Mouse (Mus musculus): ENCODE measurements around the gene Frmd4b. TPM values are rescaled to one million over a fixed set of nuclear protein-coding genes. Genes with fewer than 3 reads are reported as not detected.
A peak's percentile ranks its signal among the peaks of the same experiment; 100 is the strongest.
"Not testable (repeated sequence)": the region's sequence is repeated elsewhere in the genome, so short reads cannot be mapped to it uniquely, and the experiment has no call there.

The Frmd4b gene
- polyA plus RNA-seq, 1 experiment from 2014 or later = 13.9 TPM

DNA sequence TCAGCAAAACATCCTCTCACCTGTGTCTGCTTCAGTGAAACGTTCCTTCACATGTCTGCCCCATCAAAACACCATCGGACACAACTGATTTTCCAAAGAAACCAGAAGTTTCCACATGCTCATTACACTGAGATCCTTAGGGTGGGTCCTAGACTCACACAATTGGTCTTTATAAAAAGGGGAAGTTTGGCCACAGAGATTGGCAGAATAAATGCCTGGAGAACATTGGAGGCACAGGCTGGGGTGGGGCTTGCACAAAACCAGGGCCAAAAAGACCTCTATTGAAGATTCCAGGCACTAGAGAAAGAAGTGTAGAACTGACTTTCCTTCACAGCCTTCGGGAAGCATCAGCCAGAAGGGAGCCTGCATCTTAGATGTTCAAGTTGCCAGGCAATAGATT lies 343.6 kb downstream of the Frmd4b start:
- 73% methylated on average over 3 of the region's 3 CpGs for WGBS
- H3K4me1 ChIP-seq = peaks cover 22% of the 10 kb centered on the region

DNA sequence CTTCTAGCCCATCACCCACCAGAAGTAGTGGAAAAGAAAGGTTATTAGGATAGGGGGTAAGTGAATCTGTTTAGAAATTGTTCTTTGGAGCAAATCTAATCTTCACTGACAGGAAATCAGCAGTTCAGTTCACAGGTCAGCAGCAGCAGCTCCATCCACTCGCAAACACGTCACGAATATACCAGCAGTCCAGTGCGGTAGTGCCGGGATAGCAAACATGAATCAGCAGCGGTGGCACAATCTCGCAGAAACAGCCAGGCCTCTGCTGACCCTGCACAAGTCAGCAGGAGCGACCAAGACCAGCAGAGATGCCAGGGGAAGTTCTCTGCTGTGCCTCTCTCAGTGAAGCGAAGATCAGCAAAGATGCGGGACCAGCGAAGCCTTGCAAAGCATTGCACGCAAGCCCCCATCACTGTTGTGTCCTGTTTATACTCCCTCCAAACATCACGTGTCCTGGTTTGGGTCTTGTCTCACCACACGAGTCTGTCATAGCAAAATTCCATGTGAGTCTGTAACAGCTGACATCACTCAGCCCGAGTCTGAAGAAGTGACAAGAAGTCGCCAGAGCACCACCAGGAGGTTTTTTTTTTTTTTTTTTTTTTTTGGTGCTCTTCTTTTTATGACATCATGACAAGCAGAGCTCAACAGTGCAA lies 344.2 kb downstream of the Frmd4b start:
- no peak overlapping the region for H3K27ac ChIP-seq
- no peaks in the 10 kb centered on the region for H3K36me3 ChIP-seq
- peaks cover 16% of the 10 kb centered on the region for H3K4me1 ChIP-seq
- H3K9ac ChIP-seq = no peak overlapping the region
- no peak overlapping the region for H3K4me3 ChIP-seq
- no peak overlapping the region for H3K4me2 ChIP-seq
- WGBS = 82% methylated on average over 16 of the region's 16 CpGs
- no peak for ATAC-seq (ENCODE audit: insufficient number of reproducible peaks, low FRiP score, low TSS enrichment, low read depth)
- H3K9me3 ChIP-seq = no peaks in the 10 kb centered on the region
- H3K27me3 ChIP-seq = peaks cover 3% of the 10 kb centered on the region; the same call in 1 of the 2 replicates

More for the DNA sequence above, 343.6 kb downstream of the Frmd4b start:
- ATAC-seq (ENCODE audit: insufficient number of reproducible peaks, low FRiP score, low TSS enrichment, low read depth) = no peak
- no peaks in the 10 kb centered on the region for H3K9me3 ChIP-seq
- H3K27ac ChIP-seq = no peak overlapping the region
- H3K36me3 ChIP-seq = no peaks in the 10 kb centered on the region
- no peak overlapping the region for H3K4me3 ChIP-seq
- peaks cover 3% of the 10 kb centered on the region; the same call in 1 of the 2 replicates for H3K27me3 ChIP-seq
- H3K4me2 ChIP-seq = no peak overlapping the region
- H3K9ac ChIP-seq = no peak overlapping the region

DNA sequence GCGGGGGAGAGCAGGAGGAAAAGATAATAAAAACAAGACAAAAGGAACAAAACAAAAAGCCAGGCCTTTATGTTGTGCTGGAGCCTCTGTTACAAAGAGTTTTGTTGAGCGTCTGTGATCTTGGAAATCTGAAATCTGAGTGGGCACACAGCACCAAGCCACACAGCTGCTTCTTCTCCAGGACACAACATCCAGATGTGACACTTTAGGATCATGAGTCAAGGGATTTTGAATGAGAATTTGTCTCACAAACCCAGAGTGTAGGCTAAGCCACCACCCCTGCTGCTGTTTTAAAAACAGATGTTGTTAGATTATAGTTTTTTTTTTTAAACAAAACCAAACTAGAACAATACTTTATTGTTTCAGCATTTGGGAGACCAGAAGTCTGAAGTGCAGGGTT lies 345.0 kb downstream of the Frmd4b start:
- H3K9ac ChIP-seq = no peak overlapping the region
- no peak for ATAC-seq (ENCODE audit: insufficient number of reproducible peaks, low FRiP score, low TSS enrichment, low read depth)
- no peak overlapping the region for H3K4me3 ChIP-seq
- WGBS = 50% methylated on average over 2 of the region's 2 CpGs
- H3K27me3 ChIP-seq = peaks cover 3% of the 10 kb centered on the region; the same call in 1 of the 2 replicates
- no peak overlapping the region for H3K4me2 ChIP-seq
- H3K36me3 ChIP-seq = no peaks in the 10 kb centered on the region
- no peaks in the 10 kb centered on the region for H3K9me3 ChIP-seq
- H3K4me1 ChIP-seq = peaks cover 14% of the 10 kb centered on the region
- no peak overlapping the region for H3K27ac ChIP-seq

DNA sequence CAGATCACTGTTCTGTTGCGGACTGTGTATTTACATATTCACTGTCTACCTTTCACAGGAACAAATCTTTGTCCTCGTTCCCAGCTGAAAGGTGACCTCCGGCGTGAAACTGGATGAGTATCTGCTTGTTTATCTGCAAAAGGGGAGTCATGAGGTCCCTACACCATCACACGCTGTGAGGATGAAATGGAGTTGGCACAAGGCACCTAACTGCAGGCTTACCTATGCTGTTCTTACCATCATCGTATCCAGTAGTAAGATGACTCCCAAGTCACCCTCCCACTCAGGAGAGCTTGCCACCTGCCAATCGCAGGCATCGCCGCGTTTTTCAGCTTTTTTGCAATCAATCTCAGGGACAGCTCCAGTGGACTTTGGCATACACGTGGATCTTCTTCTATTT lies 347.7 kb downstream of the Frmd4b start:
- H3K27ac ChIP-seq = no peak overlapping the region
- H3K4me3 ChIP-seq = no peak overlapping the region
- WGBS = 79% methylated on average over 11 of the region's 11 CpGs
- no peak overlapping the region for H3K4me2 ChIP-seq
- H3K27me3 ChIP-seq = no peaks in the 10 kb centered on the region
- no peaks in the 10 kb centered on the region for H3K9me3 ChIP-seq
- H3K9ac ChIP-seq = no peak overlapping the region
- H3K4me1 ChIP-seq = no peaks in the 10 kb centered on the region
- H3K36me3 ChIP-seq = no peaks in the 10 kb centered on the region
- ATAC-seq (ENCODE audit: insufficient number of reproducible peaks, low FRiP score, low TSS enrichment, low read depth) = no peak

DNA sequence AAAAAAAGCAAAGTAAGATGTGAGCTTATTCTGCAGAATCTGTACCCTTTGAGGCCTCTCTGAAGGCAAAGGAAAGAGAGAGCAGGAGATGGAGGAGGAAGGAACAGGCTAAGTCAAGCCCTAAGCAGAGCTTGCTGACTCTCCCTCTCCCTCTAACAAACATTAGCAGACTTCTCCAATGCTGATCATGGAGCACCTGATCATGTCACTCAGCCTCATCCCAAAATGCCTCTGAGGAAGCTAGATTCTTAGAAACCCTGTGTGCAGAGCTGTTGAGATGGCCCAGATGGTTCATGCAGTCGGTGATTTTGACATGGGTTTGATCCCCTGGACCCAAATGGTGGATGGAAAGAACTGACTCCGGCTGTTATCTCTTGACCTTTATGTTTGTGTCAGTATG lies 350.2 kb downstream of the Frmd4b start:
- H3K27me3 ChIP-seq = no peaks in the 10 kb centered on the region
- H3K27ac ChIP-seq = no peak overlapping the region
- H3K4me2 ChIP-seq = no peak overlapping the region
- no peaks in the 10 kb centered on the region for H3K9me3 ChIP-seq
- no peak overlapping the region for H3K4me3 ChIP-seq
- no peak for ATAC-seq (ENCODE audit: insufficient number of reproducible peaks, low FRiP score, low TSS enrichment, low read depth)
- H3K36me3 ChIP-seq = no peaks in the 10 kb centered on the region
- 84% methylated on average over 2 of the region's 2 CpGs for WGBS
- H3K4me1 ChIP-seq = no peaks in the 10 kb centered on the region
- H3K9ac ChIP-seq = no peak overlapping the region

DNA sequence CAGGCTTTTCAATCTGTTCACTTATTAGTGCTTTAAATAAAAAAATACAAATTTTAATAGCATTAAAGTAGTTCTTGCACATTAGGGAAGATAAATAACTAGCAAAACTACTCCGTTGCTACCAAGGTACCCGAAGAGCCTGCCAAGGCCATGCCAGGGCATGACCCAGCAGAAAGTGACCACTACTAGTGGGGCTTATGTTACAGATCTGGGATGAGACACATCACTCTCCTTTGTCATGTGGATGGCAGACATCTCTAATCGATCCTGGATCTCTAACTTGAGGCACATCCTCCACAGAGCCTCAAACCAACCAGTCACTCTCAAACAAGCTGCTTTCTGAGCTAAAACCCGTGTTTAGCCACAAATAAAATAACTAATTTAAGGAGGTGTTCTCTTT lies 350.7 kb downstream of the Frmd4b start:
- Histone ChIP-seq H3K4me1 (no peaks in the 10 kb centered on the region), H3K4me3 (no peak overlapping the region), H3K9me3 (no peaks in the 10 kb centered on the region), H3K36me3 (no peaks in the 10 kb centered on the region), H3K27me3 (no peaks in the 10 kb centered on the region), H3K9ac (no peak overlapping the region), H3K4me2 (no peak overlapping the region), H3K27ac (no peak overlapping the region)
- no peak for ATAC-seq (ENCODE audit: insufficient number of reproducible peaks, low FRiP score, low TSS enrichment, low read depth)
- WGBS = 68% methylated on average over 4 of the region's 4 CpGs

DNA sequence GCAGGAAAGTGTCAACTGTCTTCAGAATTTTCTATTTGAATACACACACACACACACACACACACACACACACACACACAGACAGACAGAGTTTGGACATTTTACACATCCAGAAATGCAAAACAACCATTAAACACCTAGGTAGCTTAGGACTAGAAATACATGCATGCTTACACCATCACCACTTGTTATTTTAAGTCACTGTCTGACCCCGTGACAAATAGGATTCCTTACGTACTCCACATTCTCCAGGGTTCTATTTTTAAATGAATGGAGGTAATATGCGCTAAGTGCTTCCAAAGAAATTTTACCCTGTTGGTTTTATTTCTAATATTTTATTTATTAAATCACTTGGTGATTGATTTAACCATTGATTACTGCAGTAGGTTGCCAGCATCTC lies 351.6 kb downstream of the Frmd4b start:
- WGBS = 76% methylated on average over 3 of the region's 3 CpGs
- no peaks in the 10 kb centered on the region for H3K36me3 ChIP-seq
- H3K9me3 ChIP-seq = no peaks in the 10 kb centered on the region
- H3K4me1 ChIP-seq = no peaks in the 10 kb centered on the region
- no peak overlapping the region for H3K4me2 ChIP-seq
- no peak for ATAC-seq (ENCODE audit: insufficient number of reproducible peaks, low FRiP score, low TSS enrichment, low read depth)
- no peak overlapping the region for H3K4me3 ChIP-seq
- no peaks in the 10 kb centered on the region for H3K27me3 ChIP-seq
- H3K9ac ChIP-seq = no peak overlapping the region
- no peak overlapping the region for H3K27ac ChIP-seq

DNA sequence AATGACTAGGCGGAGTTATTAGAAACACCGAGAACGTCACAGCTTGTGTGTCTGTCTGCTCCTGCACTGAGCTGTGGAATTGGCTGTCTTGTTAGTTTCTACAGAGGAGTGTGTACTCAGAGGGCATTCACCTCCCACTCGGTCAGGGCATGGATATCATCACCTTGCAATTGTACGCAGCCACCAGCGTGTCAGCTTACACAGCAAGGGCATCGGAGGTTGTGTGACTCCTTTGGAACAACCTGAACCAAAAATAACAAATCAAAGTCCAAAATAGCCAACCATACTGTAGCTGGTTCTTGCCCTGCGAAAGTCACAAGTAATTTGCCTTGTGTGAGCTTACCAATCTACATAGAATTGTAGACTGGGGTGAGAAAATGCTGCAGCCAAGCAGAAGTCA lies 352.1 kb downstream of the Frmd4b start:
- no peak overlapping the region for H3K9ac ChIP-seq
- no peak overlapping the region for H3K4me2 ChIP-seq
- no peaks in the 10 kb centered on the region for H3K4me1 ChIP-seq
- no peaks in the 10 kb centered on the region for H3K27me3 ChIP-seq
- WGBS = 79% methylated on average over 8 of the region's 8 CpGs
- ATAC-seq (ENCODE audit: insufficient number of reproducible peaks, low FRiP score, low TSS enrichment, low read depth) = no peak
- H3K36me3 ChIP-seq = no peaks in the 10 kb centered on the region
- no peak overlapping the region for H3K4me3 ChIP-seq
- H3K27ac ChIP-seq = no peak overlapping the region
- H3K9me3 ChIP-seq = no peaks in the 10 kb centered on the region

DNA sequence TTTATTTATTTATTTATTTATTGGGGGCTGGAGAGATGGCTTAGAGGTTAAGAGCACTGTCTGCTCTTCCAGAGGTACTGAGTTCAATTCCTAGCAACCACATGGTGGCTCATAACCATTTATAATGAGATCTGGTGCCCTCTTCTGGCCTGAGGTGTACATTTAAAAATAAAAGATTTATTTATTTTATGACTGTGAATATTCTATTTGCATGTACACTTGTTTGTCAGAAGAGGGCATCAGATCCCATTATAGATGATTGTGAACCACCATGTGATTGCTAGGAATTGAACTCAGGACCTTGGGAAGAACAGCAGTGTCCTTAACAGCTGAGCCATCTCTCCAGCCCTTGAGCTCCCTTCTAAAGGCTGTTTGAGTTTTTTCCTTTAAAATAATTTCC lies 353.6 kb downstream of the Frmd4b start:
- H3K4me2 ChIP-seq; H3K27me3 ChIP-seq; H3K36me3 ChIP-seq; H3K4me3 ChIP-seq; ATAC-seq (ENCODE audit: insufficient number of reproducible peaks, low FRiP score, low TSS enrichment, low read depth); H3K9ac ChIP-seq; H3K9me3 ChIP-seq; H3K27ac ChIP-seq; H3K4me1 ChIP-seq: not testable (repeated sequence)

DNA sequence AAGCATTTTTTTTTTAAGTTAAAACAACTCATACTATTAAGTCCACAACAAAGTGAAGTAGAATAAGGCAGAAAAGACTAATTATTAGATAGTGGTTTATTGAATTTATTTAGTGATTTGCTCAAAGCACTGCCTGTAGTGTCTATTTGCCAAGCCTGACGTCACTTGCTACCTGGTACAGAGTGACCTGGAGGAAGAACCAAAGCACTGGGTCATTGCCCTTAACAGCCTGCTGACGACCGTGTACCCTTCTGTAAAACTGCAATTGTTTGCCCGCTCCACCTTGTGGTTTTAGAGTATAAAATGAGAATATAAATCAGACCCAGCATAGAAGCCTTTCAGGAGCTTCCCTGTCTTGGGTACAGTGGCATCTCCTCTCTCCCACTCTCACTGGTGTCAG lies 355.1 kb downstream of the Frmd4b start:
- WGBS = 59% methylated on average over 4 of the region's 4 CpGs
- no peak for ATAC-seq (ENCODE audit: insufficient number of reproducible peaks, low FRiP score, low TSS enrichment, low read depth)

DNA sequence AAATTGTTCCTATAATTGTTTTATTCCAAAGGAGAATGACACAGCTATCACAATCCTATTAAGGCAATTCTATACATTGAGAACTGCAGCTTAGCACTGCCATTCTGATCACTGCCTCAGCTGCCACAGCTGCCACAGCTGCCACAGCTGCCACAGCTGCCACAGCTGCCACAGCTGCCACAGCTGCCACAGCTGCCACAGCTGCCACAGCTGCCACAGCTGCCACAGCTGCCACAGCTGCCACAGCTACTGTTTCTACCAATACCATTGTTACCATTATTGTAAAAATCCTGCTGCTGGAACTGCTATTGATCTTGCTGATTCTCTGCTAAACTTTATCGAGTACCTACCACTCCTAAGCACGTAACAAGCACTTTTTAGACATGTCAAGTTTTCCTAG lies 357.4 kb downstream of the Frmd4b start:
- 89% methylated on average over 2 of the region's 2 CpGs for WGBS
- not testable (repeated sequence) for H3K36me3 ChIP-seq; H3K27me3 ChIP-seq; H3K9me3 ChIP-seq; H3K4me3 ChIP-seq; H3K4me1 ChIP-seq; H3K4me2 ChIP-seq; H3K9ac ChIP-seq; ATAC-seq (ENCODE audit: insufficient number of reproducible peaks, low FRiP score, low TSS enrichment, low read depth); H3K27ac ChIP-seq

More for the DNA sequence above, 355.1 kb downstream of the Frmd4b start:
- Histone ChIP-seq H3K4me3 (no peak overlapping the region), H3K27me3 (no peaks in the 10 kb centered on the region), H3K36me3 (no peaks in the 10 kb centered on the region), H3K4me1 (no peaks in the 10 kb centered on the region), H3K4me2 (no peak overlapping the region), H3K9me3 (no peaks in the 10 kb centered on the region), H3K9ac (no peak overlapping the region), H3K27ac (no peak overlapping the region)

DNA sequence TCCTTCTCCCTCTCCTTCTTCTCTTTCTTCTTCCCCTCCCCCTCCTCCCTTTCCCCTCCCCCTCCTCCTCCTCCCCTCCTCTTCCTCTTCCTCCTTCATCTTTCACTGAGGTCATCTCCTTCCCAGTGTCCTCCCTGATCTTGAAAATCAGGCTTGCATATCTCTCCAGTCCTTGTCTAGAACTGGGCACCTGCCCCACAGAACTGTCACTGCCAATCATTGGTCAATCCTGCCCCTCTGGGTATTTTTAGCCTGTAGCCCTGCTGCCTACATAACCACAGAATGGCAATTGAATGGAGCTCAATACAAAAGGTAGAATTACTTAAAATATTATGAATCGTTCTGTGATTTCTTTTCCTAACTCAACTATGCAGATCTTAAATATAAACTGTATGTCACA lies 358.9 kb downstream of the Frmd4b start:
- no peak for ATAC-seq (ENCODE audit: insufficient number of reproducible peaks, low FRiP score, low TSS enrichment, low read depth)
- 85% methylated on average over 1 of the region's 1 CpGs for WGBS
- H3K4me1 ChIP-seq = no peaks in the 10 kb centered on the region

DNA sequence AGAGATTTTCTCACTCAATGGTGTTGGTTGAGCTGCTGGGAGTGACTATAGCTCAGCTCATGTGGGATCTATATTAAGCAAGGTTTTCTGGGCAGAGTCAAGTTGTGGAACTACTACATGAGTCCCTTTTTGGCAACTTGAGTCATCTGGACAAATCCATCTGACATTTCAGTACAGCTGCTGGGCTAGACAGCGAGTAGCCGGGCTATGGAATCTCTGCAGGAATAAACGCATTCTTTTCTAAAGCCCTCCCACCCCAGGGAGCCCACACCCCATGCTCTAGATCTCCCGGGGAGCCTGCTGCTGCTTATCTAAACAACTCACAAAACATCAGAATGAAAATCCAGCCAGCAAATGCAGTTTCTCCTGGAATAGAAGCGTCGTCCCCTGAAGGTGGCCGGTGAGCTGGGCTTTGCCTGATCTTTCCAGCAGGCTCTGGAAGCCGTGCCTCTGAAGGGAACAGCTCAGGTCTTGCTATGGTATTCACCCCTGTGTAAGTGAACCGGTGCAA lies 364.6 kb downstream of the Frmd4b start, which contains the start of gene Lmod3:
Gene Lmod3, minus strand, starts transcription at position 49 of the 511 bp plus-strand sequence.
- Histone ChIP-seq H3K27ac (peak within 1 kb of the TSS; percentile 28; the same call in 1 of the 2 replicates), H3K4me3 (no peak within 1 kb of the TSS), H3K9ac (no peak within 1 kb of the TSS), H3K4me2 (no peak within 1 kb of the TSS), H3K36me3 (no peaks in the 10 kb centered on the region), H3K9me3 (no peaks in the 10 kb centered on the region), H3K4me1 (no peaks in the 10 kb centered on the region), H3K27me3 (no peaks in the 10 kb centered on the region)
- 26% methylated on average over 9 of the region's 9 CpGs for WGBS
- peak; percentile 72; the same call in 1 of the 2 replicates for ATAC-seq (ENCODE audit: insufficient number of reproducible peaks, low FRiP score, low TSS enrichment, low read depth)

More for the DNA sequence above, 358.9 kb downstream of the Frmd4b start:
- H3K9me3 ChIP-seq = no peaks in the 10 kb centered on the region
- no peak overlapping the region for H3K9ac ChIP-seq
- no peak overlapping the region for H3K4me3 ChIP-seq
- no peaks in the 10 kb centered on the region for H3K36me3 ChIP-seq
- no peak overlapping the region for H3K4me2 ChIP-seq
- H3K27me3 ChIP-seq = no peaks in the 10 kb centered on the region
- no peak overlapping the region for H3K27ac ChIP-seq

Data from limb, embryonic 15.5 days (tissue).